Mouse (Mus musculus): Measurements from ENCODE around the gene Plxdc2.

Gene Plxdc2

GRCm38 (mm10) chr2:16568263-16568662 is 212.2 kb downstream of the Plxdc2 start:
- DNase-seq (ENCODE audit: low read depth, low spot score): no peak

- no peak for DNase-seq (ENCODE audit: low read depth, low spot score)
Measured at GRCm38 (mm10) chr2:16571169-16571751, 215.2 kb downstream of the Plxdc2 start.

DNA sequence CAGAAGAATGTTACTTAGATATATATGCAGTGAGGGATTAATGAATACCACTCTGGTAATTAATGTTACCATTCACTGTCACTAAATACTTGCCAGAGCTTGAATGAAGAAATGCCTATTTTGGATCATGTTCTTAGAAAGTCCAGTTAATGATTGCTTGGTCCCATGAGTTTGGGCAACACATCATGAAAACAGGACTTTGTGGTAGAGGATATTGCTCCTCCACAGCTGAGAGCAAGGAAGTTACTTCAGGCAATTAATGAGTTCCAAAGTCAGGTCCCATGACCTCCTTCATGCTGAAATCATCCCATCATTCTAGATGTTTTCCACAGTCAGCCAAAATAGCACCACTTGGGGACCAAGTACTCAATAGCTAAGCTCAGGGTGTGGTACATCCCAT is 220.5 kb downstream of the Plxdc2 start:
- DNase-seq (ENCODE audit: low read depth, low spot score): no peak

DNA sequence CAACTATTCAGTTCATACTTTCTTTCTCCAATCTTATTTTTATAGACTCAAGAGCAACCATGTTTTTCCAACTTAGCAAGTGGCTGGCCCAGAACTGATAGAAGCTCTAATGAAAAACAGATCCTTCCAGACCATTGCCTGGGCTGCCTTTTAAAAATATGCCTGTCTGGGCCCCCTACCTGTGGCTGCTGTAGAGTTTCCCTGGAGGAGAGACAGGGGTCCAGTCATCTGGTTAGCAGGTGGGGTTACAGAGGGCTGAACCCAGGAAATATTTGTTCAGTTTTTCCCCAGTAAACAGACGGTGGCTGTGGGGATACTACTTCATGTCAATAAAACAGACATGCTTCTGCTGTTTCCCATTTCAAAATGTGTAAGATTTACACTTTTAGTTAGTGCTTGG is 222.0 kb downstream of the Plxdc2 start:
- no peak for DNase-seq (ENCODE audit: low read depth, low spot score)

DNA sequence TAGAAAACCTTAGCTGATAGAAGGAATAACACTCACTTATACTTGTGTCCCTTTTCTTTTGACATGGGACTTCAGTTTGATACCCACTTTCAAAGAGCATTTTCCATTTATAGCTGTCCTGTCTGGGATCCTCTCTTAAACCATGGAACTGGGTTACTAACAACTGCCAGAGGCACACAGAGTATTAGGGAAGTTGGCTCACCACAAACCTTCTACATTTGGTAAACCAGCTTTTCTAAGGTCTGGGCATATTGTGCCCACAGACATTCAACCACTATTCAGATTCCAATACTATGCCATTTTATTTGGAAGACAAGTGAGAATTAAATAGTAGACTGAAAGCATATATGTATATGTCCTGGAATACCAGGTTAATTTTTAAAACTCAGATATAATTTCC is 232.4 kb downstream of the Plxdc2 start:
- DNase-seq (ENCODE audit: low read depth, low spot score): peak; percentile 10

GRCm38 (mm10) chr2:16595451-16595850 is 239.3 kb downstream of the Plxdc2 start:
- DNase-seq (ENCODE audit: low read depth, low spot score): no peak

- DNase-seq (ENCODE audit: low read depth, low spot score): no peak
Measured at GRCm38 (mm10) chr2:16598231-16598630, 242.1 kb downstream of the Plxdc2 start.

DNA sequence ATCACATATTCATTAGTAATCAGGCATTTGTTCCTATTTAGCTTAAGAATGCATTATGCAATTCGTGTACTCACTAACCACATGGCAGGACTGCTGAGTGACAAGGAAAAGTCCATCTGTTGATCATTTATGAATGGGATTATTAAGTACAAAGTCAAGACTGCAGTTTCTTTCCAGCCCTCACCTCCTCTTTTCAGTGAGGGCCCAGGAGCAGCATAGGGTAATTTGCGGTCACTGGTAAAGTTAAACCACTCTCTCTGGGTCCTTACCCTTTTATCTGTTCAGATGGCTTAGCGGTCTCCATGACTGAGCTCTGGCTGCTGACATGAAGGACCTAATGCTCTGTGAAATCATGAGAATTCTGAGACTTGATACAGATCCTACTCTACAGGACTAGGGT is 248.2 kb downstream of the Plxdc2 start:
- DNase-seq (ENCODE audit: low read depth, low spot score): peak; percentile 16

DNA sequence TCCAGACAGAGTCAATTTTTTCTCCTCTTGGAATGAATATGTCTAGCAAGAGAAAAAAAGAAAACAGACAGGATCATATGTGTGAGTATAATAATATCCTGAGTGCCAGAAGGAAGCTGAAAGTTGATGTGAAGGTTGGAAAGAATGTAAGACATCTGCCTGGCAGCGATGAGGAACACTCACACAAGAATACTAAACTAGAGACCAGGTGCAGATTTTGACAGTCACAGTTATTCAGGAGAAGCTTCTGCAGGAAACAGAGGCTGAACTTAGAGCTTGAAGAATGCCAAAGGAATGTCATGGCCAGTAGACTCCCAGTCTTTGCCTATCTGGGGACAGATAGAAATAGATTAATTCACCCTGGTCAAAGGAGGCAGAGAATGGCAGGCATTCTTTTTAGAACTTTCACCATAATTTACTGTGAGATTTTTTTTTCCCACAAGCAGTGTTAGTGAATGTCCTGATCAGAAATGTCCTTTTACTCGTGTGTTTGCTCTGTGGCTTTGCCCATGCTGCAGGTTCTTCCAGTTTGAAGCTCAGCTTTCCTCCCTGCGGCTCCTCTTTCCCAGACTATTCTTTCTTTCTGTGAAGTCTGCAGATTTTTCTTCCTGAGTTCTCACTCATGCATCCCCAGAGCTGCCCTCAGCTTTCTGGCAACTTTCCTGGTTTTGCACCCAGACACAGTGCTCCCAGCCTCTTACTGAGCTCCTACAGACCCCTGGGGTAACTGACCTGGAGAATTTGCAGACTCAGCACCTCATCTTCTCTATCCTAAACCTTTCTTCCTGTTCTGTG is 251.9 kb downstream of the Plxdc2 start:
- peak; percentile 73 for DNase-seq (ENCODE audit: low read depth, low spot score)

- DNase-seq (ENCODE audit: low read depth, low spot score): no peak
Measured at GRCm38 (mm10) chr2:16642061-16642460, 286.0 kb downstream of the Plxdc2 start.

DNA sequence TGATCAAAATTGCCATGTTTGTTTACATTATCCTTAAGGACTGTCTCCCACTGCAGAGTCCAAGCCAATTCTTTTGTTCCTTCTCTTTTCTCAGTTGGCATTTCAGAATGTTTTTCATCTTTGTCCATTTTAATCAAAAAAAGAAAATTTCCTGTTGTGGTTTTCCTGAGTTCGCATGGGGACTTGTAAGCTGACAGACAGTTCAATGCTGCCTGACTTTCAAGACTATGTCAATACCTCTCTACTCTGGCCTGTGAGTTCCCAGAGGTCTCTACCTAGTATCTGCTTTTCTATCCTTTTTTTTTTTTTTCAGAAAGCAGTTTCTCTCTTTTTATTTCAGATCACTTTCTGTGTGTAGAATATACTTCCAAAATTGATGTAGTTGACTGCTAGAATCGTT is 295.6 kb downstream of the Plxdc2 start:
- DNase-seq (ENCODE audit: low read depth, low spot score): no peak

- no peak for DNase-seq (ENCODE audit: low read depth, low spot score)
Measured at GRCm38 (mm10) chr2:16664516-16664915, 308.4 kb downstream of the Plxdc2 start.

DNA sequence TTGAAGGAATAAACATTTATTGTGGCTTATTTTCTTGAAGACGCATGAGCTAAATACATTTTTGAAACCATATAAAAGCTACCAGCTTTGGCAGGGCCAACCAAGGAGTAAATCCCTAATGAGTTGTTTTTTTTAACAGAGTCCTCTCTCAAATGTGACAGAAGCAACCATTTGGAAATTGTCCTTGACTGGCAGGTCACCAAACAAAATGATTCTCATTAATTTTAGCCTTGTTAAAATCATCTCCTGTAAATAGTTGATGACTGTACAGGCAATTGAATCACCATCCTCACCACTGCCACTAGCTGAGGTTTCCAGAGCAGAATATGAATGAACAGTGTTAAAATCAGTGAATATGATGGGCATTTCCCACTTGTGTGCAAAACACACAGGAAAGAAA is 312.3 kb downstream of the Plxdc2 start:
- peak; percentile 39 for DNase-seq (ENCODE audit: low read depth, low spot score)

DNA sequence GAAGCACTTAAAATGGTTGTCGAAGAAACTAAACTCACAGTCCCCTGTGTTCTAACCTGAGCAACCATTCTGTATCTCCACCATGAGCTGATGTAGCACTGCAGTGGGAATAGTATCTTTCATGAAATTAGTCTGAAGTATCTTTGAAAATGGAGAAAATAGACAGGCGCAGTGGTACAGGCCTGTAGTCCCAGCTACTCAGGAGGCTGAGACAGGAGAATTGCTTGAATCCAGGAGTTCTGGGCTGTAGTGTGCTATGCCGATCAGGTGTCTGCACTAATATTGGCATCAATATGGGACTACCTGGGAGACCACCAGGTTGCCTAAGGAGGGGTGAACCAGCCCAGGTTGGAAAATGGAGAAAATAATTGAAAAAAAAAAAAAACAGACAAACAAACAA is 326.8 kb downstream of the Plxdc2 start:
- DNase-seq (ENCODE audit: low read depth, low spot score): no peak

GRCm38 (mm10) chr2:16683739-16684138 is 327.6 kb downstream of the Plxdc2 start:
- DNase-seq (ENCODE audit: low read depth, low spot score): no peak

DNA sequence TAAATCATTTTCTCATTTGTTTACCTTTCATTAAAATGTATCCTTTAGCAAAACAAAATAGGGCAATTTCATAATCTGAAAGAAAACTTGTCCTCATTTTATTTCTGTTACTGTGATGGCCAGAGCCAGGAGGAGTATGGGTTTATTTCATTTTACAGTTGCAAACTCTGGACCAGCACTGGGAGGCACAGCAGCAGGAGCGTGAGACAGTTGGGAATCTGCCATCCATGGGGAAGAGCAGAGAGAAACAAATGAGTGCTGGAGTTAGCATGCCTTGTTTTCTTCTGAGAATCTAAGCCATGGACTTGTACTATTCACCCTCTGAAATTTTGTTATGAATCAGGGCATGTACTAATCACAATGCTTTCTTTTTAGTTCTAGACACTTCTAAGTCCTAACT is 328.4 kb downstream of the Plxdc2 start:
- peak; percentile 29 for DNase-seq (ENCODE audit: low read depth, low spot score)

GRCm38 (mm10) chr2:16696390-16696789 is 340.3 kb downstream of the Plxdc2 start:
- DNase-seq (ENCODE audit: low read depth, low spot score): no peak

- no peak for DNase-seq (ENCODE audit: low read depth, low spot score)
Measured at GRCm38 (mm10) chr2:16697181-16697580, 341.1 kb downstream of the Plxdc2 start.

DNA sequence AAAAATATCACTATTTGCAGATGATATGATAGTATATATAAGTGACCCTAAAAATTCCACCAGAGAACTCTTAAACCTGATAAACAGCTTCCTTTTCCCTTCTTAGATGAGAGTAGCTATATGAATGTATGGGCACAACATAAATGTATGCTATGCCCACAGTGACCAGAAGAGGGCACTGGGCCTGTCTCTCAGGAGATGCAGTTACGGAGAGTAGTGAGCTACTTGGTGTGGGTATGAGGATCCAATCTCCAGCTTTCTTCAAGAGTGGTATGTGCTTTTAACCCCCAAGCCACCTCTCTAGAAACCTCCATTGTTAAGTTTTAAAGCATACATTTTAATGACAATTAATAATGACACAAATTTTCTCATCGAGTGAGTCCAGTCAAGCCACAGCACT is 350.1 kb downstream of the Plxdc2 start:
- DNase-seq (ENCODE audit: low read depth, low spot score): no peak

- no peak for DNase-seq (ENCODE audit: low read depth, low spot score)
Measured at GRCm38 (mm10) chr2:16709885-16710284, 353.8 kb downstream of the Plxdc2 start.

GRCm38 (mm10) chr2:16731033-16731432 is 374.9 kb downstream of the Plxdc2 start:
- no peak for DNase-seq (ENCODE audit: low read depth, low spot score)

DNA sequence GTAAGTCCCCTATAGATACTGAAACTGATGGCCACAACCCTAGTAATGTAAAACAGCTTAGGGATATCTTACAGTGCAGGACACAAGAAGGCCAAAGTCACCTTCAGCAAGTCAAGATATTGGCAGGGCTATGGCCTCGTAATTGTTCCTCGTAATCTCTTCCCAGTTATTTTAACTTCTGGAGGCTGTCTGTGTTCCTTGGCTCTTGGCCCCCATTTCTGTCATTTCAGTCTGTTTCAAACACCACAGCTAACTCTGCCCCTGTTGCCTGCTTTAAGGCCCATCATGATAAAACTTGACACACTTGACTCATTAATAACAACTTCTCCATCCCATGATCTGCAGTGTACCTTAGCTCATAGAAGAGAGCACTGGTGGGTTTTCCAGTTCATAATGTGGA is 378.3 kb downstream of the Plxdc2 start:
- DNase-seq (ENCODE audit: low read depth, low spot score): no peak

DNA sequence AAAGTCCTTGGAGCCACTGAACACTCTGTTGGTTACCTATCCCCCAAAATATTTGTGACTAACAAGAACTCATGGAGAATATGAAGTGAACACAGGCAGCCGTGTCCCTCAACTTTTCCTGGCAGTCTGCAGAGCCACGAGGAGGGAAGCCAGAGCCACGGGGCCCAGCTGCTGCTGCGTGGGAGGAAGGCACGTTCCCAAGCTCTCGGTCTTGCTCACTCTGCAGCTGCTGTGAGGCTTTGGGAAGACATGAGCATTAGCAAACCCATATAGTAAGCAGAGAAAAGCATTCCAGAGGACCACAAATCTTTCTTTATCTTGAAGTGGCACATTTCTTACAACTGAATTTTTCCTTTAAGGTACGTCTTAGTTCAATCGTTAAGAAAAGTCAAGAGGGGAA is 382.1 kb downstream of the Plxdc2 start:
- DNase-seq (ENCODE audit: low read depth, low spot score): peak; percentile 90
